In genomic region chr10:123175771-123176170, GRCm38 (mm10) we compare ENCODE assay signal across 11 mouse cellular contexts. TPM values are rescaled to one million over a fixed set of nuclear protein-coding genes. Genes with fewer than 3 reads are reported as not detected.
DNase-seq lines count a peak whose midpoint lies in the region; ATAC-seq and TF ChIP-seq lines count a peak whose summit lies in the region.
"Had no signal": no experiment of that assay in that cellular context is flagged by ENCODE, and none has a peak within 500 bp of the region (broad histone marks: within the 10 kb centered on the region; RNA-seq: fewer than 3 reads in every experiment).

No protein-coding gene starts in this region.

- ATAC-seq in midbrain, embryonic 11.5 days (ENCODE audit: low FRiP score) = peak; percentile 52; the same call in 1 of the 2 replicates
- no peak for ATAC-seq in midbrain, embryonic 13.5 days
- ATAC-seq in megakaryocyte progenitor cell, adult 5-6 weeks (replicated peaks; ENCODE audit: poor library complexity) = peak; percentile 82

- no peak overlapping the region for H3K4me3 ChIP-seq in heart, adult 2 months
- no peak overlapping the region for H3K4me3 ChIP-seq in heart, embryonic 10.5 days
- H3K4me3 ChIP-seq in midbrain, embryonic 11.5 days (ENCODE audit: low read depth, low read length) = no peak overlapping the region
- no peak overlapping the region for H3K4me3 ChIP-seq in midbrain, embryonic 13.5 days (replicated peaks)
- H3K4me3 ChIP-seq: limb, embryonic 13.5 days had no signal

- TF ChIP-seq CTCF in heart, adult 2 months (IDR thresholded peaks at IDR 0.05) = peak; percentile 24; the same call in 1 of the 2 replicates

- H3K9me3 ChIP-seq in heart, embryonic 10.5 days = no peaks in the 10 kb centered on the region
- no peaks in the 10 kb centered on the region for H3K9me3 ChIP-seq in midbrain, embryonic 11.5 days (ENCODE audit: control insufficient read depth, low read length)
- no peaks in the 10 kb centered on the region for H3K9me3 ChIP-seq in midbrain, embryonic 13.5 days
- H3K9me3 ChIP-seq: limb, embryonic 13.5 days had no signal

- no peak overlapping the region for H3K9ac ChIP-seq in heart, adult 2 months (ENCODE audit: low read depth, low read length)
- no peak overlapping the region for H3K9ac ChIP-seq in midbrain, embryonic 11.5 days (ENCODE audit: low read length)
- H3K9ac ChIP-seq in midbrain, embryonic 13.5 days (replicated peaks) = no peak overlapping the region
- H3K9ac ChIP-seq: limb, embryonic 13.5 days had no signal

- no peaks in the 10 kb centered on the region for H3K79me2 ChIP-seq in heart, adult 2 months (replicated peaks; ENCODE audit: control insufficient read depth, insufficient read depth, low read length)

- peaks cover 5% of the 10 kb centered on the region; the same call in 1 of the 2 replicates for H3K36me3 ChIP-seq in heart, adult 2 months (ENCODE audit: control insufficient read depth, insufficient read depth, low read length)
- H3K36me3 ChIP-seq in heart, embryonic 10.5 days = peaks cover 52% of the 10 kb centered on the region
- peaks cover 4% of the 10 kb centered on the region; the same call in 1 of the 2 replicates for H3K36me3 ChIP-seq in midbrain, embryonic 11.5 days (ENCODE audit: control insufficient read depth, insufficient read depth, low read length)
- peaks cover 55% of the 10 kb centered on the region for H3K36me3 ChIP-seq in midbrain, embryonic 13.5 days

- WGBS in heart, adult 2 months = 77% methylated on average over 4 of the region's 4 CpGs
- 87% methylated on average over 4 of the region's 4 CpGs for WGBS in heart, embryonic 10.5 days
- whole genome bisulfite sequencing in midbrain, embryonic 11.5 days = 78% methylated on average over 4 of the region's 4 CpGs
- WGBS in midbrain, embryonic 13.5 days = 73% methylated on average over 4 of the region's 4 CpGs

- TF ChIP-seq POLR2A in heart, adult 2 months (IDR thresholded peaks at IDR 0.05; ENCODE audit: insufficient read depth, low read depth, low read length) = no peak

- intact Hi-C loops in heart, adult 2 months (cut with DNase I) = no loop called here

- H3K4me1 ChIP-seq in heart, adult 2 months (ENCODE audit: control insufficient read depth, insufficient read depth, low read length) = no peaks in the 10 kb centered on the region
- no peaks in the 10 kb centered on the region for H3K4me1 ChIP-seq in heart, embryonic 10.5 days
- H3K4me1 ChIP-seq in midbrain, embryonic 11.5 days (ENCODE audit: control insufficient read depth, insufficient read depth, low read length) = no peaks in the 10 kb centered on the region
- H3K4me1 ChIP-seq in midbrain, embryonic 13.5 days (replicated peaks) = no peaks in the 10 kb centered on the region
- H3K4me1 ChIP-seq: limb, embryonic 13.5 days had no signal

- no peak for TF ChIP-seq EP300 in heart, adult 2 months (IDR thresholded peaks at IDR 0.05; ENCODE audit: insufficient read depth, low read depth, low read length)

- no peak overlapping the region for H3K4me2 ChIP-seq in midbrain, embryonic 11.5 days
- no peak overlapping the region for H3K4me2 ChIP-seq in midbrain, embryonic 13.5 days (replicated peaks)
- H3K4me2 ChIP-seq: limb, embryonic 13.5 days had no signal

- H3K27ac ChIP-seq in heart, adult 2 months = no peak overlapping the region
- H3K27ac ChIP-seq in heart, embryonic 10.5 days = no peak overlapping the region
- no peak overlapping the region for H3K27ac ChIP-seq in midbrain, embryonic 11.5 days (ENCODE audit: low read depth, low read length)
- no peak overlapping the region for H3K27ac ChIP-seq in midbrain, embryonic 13.5 days
- H3K27ac ChIP-seq: limb, embryonic 13.5 days had no signal

- DNase-seq in heart, adult 2 months = no peak
- DNase-seq in heart, embryonic 10.5 days (ENCODE audit: low spot score) = no peak
- DNase-seq in midbrain, embryonic 11.5 days (ENCODE audit: low spot score, missing footprints) = no peak
- DNase-seq in ZHBTc4 (ENCODE audit: low read depth, low spot score) = peak; percentile 17
- DNase-seq in cerebellum, postnatal 14 days = no peak
- no peak for DNase-seq in gastrocnemius, adult 18-20 months (ENCODE audit: low spot score)
- DNase-seq: cerebellum, adult 2 months; gastrocnemius, postnatal 10 days had no signal

- H3K27me3 ChIP-seq in heart, adult 2 months (ENCODE audit: control insufficient read depth, insufficient read depth, low read length) = no peaks in the 10 kb centered on the region
- H3K27me3 ChIP-seq in heart, embryonic 10.5 days (ENCODE audit: insufficient read depth, poor library complexity, severe bottlenecking) = no peaks in the 10 kb centered on the region
- no peaks in the 10 kb centered on the region for H3K27me3 ChIP-seq in midbrain, embryonic 11.5 days (ENCODE audit: control insufficient read depth, insufficient read depth, low read length)
- H3K27me3 ChIP-seq in midbrain, embryonic 13.5 days = no peaks in the 10 kb centered on the region
- H3K27me3 ChIP-seq: limb, embryonic 13.5 days had no signal

RNA-seq across cellular contexts. Expression of gene Usp15, which starts 21.0 kb away (rescaled TPM):
- total RNA-seq in heart, adult 2 months (2021) = 100 to 1,000 TPM in 1 of 2 experiments, 10 to 100 TPM in 1; 86.4 to 103 TPM
- 14.5 and 29.3 TPM in 2 replicates for polyA plus RNA-seq in heart, adult 2 months (2012; rRNA removed)
- 79.9 and 87.6 TPM in 2 replicates for polyA plus RNA-seq in heart, embryonic 10.5 days (2016; fragmentation: Nextera tagmentation; extraction: Ambion mirVana)
- polyA plus RNA-seq in midbrain, embryonic 11.5 days (2014; fragmentation: Nextera tagmentation; extraction: Ambion mirVana) = 70.1 and 73.4 TPM in 2 replicates
- 60.2 and 67.7 TPM in 2 replicates for polyA plus RNA-seq in midbrain, embryonic 13.5 days (2015; fragmentation: Nextera tagmentation; extraction: Ambion mirVana)
- total RNA-seq in megakaryocyte progenitor cell, adult 5-6 weeks (2015) = 129 and 132 TPM in 2 replicates
- total RNA-seq in megakaryocyte progenitor cell, adult 5-6 weeks (2017) = 170 and 218 TPM in 2 replicates
- 100 to 1,000 TPM; 172 to 179 TPM for total RNA-seq in gastrocnemius, adult 18-20 months (2021)
